Mouse (Mus musculus) heart, postnatal 0 days (tissue): ENCODE results near the gene Eif2a. TPM values are rescaled to one million over a fixed set of nuclear protein-coding genes. Genes with fewer than 3 reads are reported as not detected.

Experiments
- ATAC-seq: fragments of 200-750 bp; cut with Nextera tagmentation; 2 replicates; pipeline ENCODE4 v1.8.0; 2017; ENCODE audit warnings: low read depth, moderate number of reproducible peaks, moderate library complexity; ENCODE audit not compliant: insufficient read depth
- DNase-seq: peaks from one replicate; pipeline ENCODE4 v3.0.0-alpha.2; 2016; ENCODE audit warnings: low spot score
- H3K27ac ChIP-seq: fragments of 300-500 bp; sonication (generic); 2 replicates; pipeline ENCODE4 v1.5.1; 2014; ENCODE audit warnings: low read depth, mild to moderate bottlenecking
- H3K27me3 ChIP-seq: fragments of 300-500 bp; sonication (generic); 2 replicates; pipeline ENCODE4 v1.6.1; 2014; ENCODE audit warnings: low read length, mixed read lengths; ENCODE audit not compliant: control insufficient read depth, insufficient read depth
- H3K36me3 ChIP-seq: fragments of 300-500 bp; sonication (generic); replicated peaks from 2 replicates; pipeline ENCODE4 v1.6.1; 2014; ENCODE audit warnings: low read length, mixed read lengths; ENCODE audit not compliant: control insufficient read depth, insufficient read depth
- H3K4me1 ChIP-seq: fragments of 300-500 bp; sonication (generic); 2 replicates; pipeline ENCODE4 v1.6.1; 2014; ENCODE audit warnings: antibody characterized with exemption; ENCODE audit not compliant: control insufficient read depth, insufficient read depth
- H3K4me2 ChIP-seq: fragments of 300-500 bp; sonication (generic); 2 replicates; pipeline ENCODE4 v1.6.1; 2014; ENCODE audit warnings: low read depth, mild to moderate bottlenecking, low read length, moderate library complexity
- H3K4me3 ChIP-seq: fragments of 300-500 bp; sonication (generic); 2 replicates; pipeline ENCODE4 v1.5.1; 2014; ENCODE audit warnings: low read depth, low read length
- H3K9ac ChIP-seq: fragments of 300-500 bp; sonication (generic); replicated peaks from 2 replicates; pipeline ENCODE4 v1.6.1; 2014; ENCODE audit warnings: low read depth, low read length, mixed read lengths
- H3K9me3 ChIP-seq: fragments of 300-500 bp; sonication (generic); replicated peaks from 2 replicates; pipeline ENCODE4 v1.6.1; 2016; ENCODE audit warnings: low read length; ENCODE audit not compliant: control insufficient read depth
- CTCF ChIP-seq: IDR thresholded peaks from 2 replicates; pipeline ENCODE4 v1.5.1; 2016; ENCODE audit warnings: antibody characterized with exemption, control low read depth, low read depth
- EP300 ChIP-seq: IDR thresholded peaks from 2 replicates; pipeline ENCODE4 v1.6.1; 2016; ENCODE audit warnings: antibody characterized with exemption, low read depth
- WGBS: fragments of 180-500 bp; shearing (Covaris S2); extraction: QIAGEN DNeasy Blood & Tissue Kit; methylation state at CpG from one replicate; pipeline ENCODE4 v1.1.7; 2014; 5-methylcytosine and 5-hydroxymethylcytosine counted together
- polyA plus RNA-seq: library from polyadenylated mRNA; unstranded; fragments of >200 nt; fragmentation: Nextera tagmentation; extraction: Ambion mirVana; gene quantifications from 2 replicates; pipeline ENCODE4 v1.2.1, GENCODE M21; 2015
- total RNA-seq: library from RNA; depleted of rRNA; stranded (reverse); fragments of >200 nt; gene quantifications from 2 replicates; pipeline ENCODE4 v1.2.3, GENCODE M21; 2014; ENCODE audit warnings: low replicate concordance

The Eif2a gene
- total and polyA plus RNA-seq, 2 experiments from 2014 or later = 27.6 to 45.3 TPM

DNA sequence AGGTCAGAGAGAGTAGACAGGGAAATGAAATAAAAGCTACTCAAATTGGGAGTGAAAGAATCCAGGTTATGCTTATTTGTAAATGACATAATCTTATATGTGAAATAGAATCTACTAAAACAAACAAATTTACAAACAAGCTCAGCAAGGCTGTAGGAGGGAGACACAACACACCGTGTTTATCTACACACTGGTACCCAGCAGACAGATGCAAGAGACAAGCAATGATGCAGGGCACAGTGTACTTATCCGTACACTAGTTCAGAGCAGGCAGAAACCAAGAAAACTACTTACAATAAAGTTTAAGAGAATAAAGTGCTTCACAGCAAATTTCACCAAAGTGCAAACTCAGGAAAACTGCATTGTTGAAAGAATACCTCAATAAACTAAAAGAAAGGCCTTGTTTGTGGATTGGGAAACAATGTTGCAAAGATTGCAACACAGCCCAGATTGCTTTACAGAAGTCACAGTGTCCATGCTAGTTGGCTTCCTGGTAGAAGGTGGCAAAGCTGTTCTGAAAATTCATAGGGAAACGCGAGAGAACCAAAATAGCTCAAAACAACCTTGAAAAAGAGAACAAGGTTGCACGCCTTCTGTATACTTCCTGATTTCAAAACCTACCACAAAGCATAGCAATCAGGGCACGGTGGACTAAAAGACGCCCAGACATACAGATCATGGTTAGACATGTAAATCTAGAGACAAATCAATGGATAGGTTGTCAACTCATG, 17.4 kb upstream of the Eif2a start:
- TF ChIP-seq EP300 (no peak), CTCF (no peak)
- Histone ChIP-seq H3K4me1 (no peaks in the 10 kb centered on the region), H3K4me3 (no peak overlapping the region), H3K27me3 (no peaks in the 10 kb centered on the region), H3K36me3 (no peaks in the 10 kb centered on the region), H3K9me3 (no peaks in the 10 kb centered on the region), H3K4me2 (no peak overlapping the region), H3K9ac (no peak overlapping the region), H3K27ac (no peak overlapping the region)
- no peak for ATAC-seq
- WGBS = 69% methylated on average over 7 of the region's 7 CpGs
- no peak for DNase-seq

DNA sequence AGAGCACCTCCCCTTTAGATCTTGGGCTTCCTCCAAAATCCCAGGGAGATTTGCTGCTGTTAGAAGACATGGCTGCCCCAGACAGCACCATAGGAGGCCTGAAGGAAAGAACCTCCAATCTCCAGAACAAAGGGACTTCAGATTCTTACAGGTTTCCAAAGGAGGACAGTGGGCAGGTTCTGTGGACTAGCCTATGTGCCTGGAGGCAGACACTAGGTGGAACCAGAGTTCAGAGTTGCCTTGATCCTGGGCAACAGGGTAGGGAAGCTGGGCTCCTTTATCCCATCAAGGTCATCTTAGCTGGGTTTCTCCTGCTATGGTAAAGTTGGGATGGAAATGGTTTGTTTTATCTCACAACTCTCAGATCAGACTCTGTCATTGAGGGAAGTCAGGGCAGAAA, 14.0 kb upstream of the Eif2a start:
- Histone ChIP-seq H3K4me1 (no peaks in the 10 kb centered on the region), H3K4me2 (no peak overlapping the region), H3K9ac (no peak overlapping the region), H3K4me3 (no peak overlapping the region), H3K9me3 (no peaks in the 10 kb centered on the region), H3K36me3 (no peaks in the 10 kb centered on the region), H3K27ac (no peak overlapping the region), H3K27me3 (no peaks in the 10 kb centered on the region)
- ATAC-seq = no peak
- DNase-seq = no peak
- TF ChIP-seq EP300 = no peak
- TF ChIP-seq CTCF = peak; percentile 48

DNA sequence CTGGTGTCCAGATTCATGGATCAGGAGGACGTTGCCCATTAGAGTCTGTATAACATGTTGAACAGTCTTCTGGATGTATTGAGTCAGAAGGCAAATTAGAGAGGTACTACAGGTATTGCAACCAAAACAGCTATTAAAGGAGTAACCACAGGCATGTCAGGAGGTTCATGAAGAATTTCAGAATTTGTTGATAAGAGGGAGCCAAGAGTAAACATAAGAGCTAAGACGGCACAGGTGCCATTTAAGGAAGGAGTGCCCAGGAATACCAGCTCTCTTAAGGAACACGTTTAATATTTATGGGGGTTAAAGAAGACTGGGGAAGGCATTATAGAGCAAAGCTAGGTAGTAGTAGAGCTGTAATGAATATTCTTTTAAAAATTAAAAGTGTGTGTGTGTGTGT, 12.9 kb upstream of the Eif2a start:
- DNase-seq (no peak), ATAC-seq (no peak)
- Histone ChIP-seq H3K4me3 (no peak overlapping the region), H3K27me3 (no peaks in the 10 kb centered on the region), H3K9ac (no peak overlapping the region), H3K36me3 (no peaks in the 10 kb centered on the region), H3K4me2 (no peak overlapping the region), H3K27ac (no peak overlapping the region), H3K4me1 (no peaks in the 10 kb centered on the region), H3K9me3 (no peaks in the 10 kb centered on the region)
- no peak for TF ChIP-seq EP300
- TF ChIP-seq CTCF = no peak
- WGBS = 73% methylated on average over 3 of the region's 3 CpGs

- Histone ChIP-seq H3K9me3 (no peaks in the 10 kb centered on the region), H3K9ac (no peak overlapping the region), H3K4me2 (no peak overlapping the region), H3K36me3 (no peaks in the 10 kb centered on the region), H3K27ac (no peak overlapping the region), H3K4me1 (no peaks in the 10 kb centered on the region), H3K27me3 (no peaks in the 10 kb centered on the region), H3K4me3 (no peak overlapping the region)
- DNase-seq (no peak), ATAC-seq (no peak)
- no peak for TF ChIP-seq EP300
- no peak for TF ChIP-seq CTCF
- 75% methylated on average over 4 of the region's 4 CpGs for WGBS
These were observed 12.1 kb upstream of the Eif2a start for GRCm38 (mm10) chr3:58513483-58513882.

- no peak overlapping the region for H3K27ac ChIP-seq
- no peaks in the 10 kb centered on the region for H3K9me3 ChIP-seq
- peaks cover 14% of the 10 kb centered on the region for H3K4me1 ChIP-seq
- no peak overlapping the region for H3K4me3 ChIP-seq
- TF ChIP-seq CTCF = no peak
- DNase-seq = no peak
- H3K36me3 ChIP-seq = peaks cover 6% of the 10 kb centered on the region; the same call in 1 of the 2 replicates
- ATAC-seq = no peak
- H3K27me3 ChIP-seq = no peaks in the 10 kb centered on the region
- H3K4me2 ChIP-seq = no peak overlapping the region
- 49% methylated on average over 1 of the region's 1 CpGs for WGBS
- H3K9ac ChIP-seq = no peak overlapping the region
These were observed 9.5 kb upstream of the Eif2a start for GRCm38 (mm10) chr3:58515947-58516601.
